Mouse (Mus musculus): ENCODE data around the gene Apoc2. TPM values are rescaled to one million over a fixed set of nuclear protein-coding genes. Genes with fewer than 3 reads are reported as not detected.
"Not testable (repeated sequence)": the region's sequence is repeated elsewhere in the genome, so short reads cannot be mapped to it uniquely, and the experiment has no call there.

The Apoc2 gene
- polyA plus RNA-seq, 1 experiment = not detected

DNA sequence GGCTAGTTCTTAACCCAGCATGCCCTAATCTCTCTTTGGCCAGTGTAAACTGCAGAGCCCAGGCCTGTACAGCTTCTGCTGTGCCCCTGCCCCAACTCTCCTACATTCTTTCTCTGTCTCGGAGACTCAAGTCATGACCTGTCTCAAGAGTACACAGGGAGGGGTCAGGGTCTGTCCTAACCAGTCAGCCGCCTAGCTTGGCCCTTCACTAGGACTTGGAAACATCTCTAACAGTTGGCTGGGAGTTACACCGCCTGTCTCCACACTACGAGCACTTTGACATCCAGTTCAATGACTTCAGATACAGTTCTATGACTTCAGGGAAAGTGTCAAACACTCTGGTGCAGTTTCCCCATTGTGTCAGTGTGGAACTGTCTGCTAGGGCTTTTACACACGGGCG lies 13.7 kb upstream of the Apoc2 start:
- Histone ChIP-seq H3K36me3 (ENCODE audit: control insufficient read depth, insufficient read depth) (no peaks in the 10 kb centered on the region), H3K4me3 (no peak overlapping the region), H3ac (ENCODE audit: control insufficient read depth, insufficient read length) (no peak overlapping the region), H3K27me3 (ENCODE audit: control insufficient read depth, insufficient read depth, insufficient read length) (peaks cover 6% of the 10 kb centered on the region), H3K4me2 (ENCODE audit: low read depth) (no peak overlapping the region), H3K79me2 (ENCODE audit: control insufficient read depth, insufficient read depth) (no peaks in the 10 kb centered on the region)
- TF ChIP-seq CEBPB (IDR thresholded peaks at IDR 0.05; ENCODE audit: insufficient read depth, poor library complexity, severe bottlenecking) (no peak), MYOD1 (IDR thresholded peaks at IDR 0.05; ENCODE audit: control insufficient read depth in 1 of 3, insufficient read length in 2 of 3, low read depth in 2 of 3) (no peak), POLR2AphosphoS2 (IDR thresholded peaks at IDR 0.05; ENCODE audit: insufficient read length, low read depth) (no peak), TCF12 (IDR thresholded peaks at IDR 0.05; ENCODE audit: insufficient read depth, poor library complexity, severe bottlenecking) (no peak), USF1 (IDR thresholded peaks at IDR 0.05; ENCODE audit: low read depth) (no peak), E2F4 (IDR thresholded peaks at IDR 0.05; ENCODE audit: insufficient read depth) (no peak), MAX (IDR thresholded peaks at IDR 0.05; ENCODE audit: low read depth) (no peak), POLR2A (IDR thresholded peaks at IDR 0.05; ENCODE audit: insufficient read length, low read depth) (no peak), SRF (IDR thresholded peaks at IDR 0.05; ENCODE audit: control insufficient read depth, insufficient read length, low read depth) (no peak), TCF3 (IDR thresholded peaks at IDR 0.05; ENCODE audit: insufficient read length, low read depth) (no peak), REST (IDR thresholded peaks at IDR 0.05; ENCODE audit: insufficient read depth, insufficient read length) (no peak), MYOG (IDR thresholded peaks at IDR 0.05; ENCODE audit: control insufficient read depth in 1 of 3, insufficient read depth in 1 of 3, insufficient read length in 2 of 3, low read depth in 2 of 3) (no peak)

DNA sequence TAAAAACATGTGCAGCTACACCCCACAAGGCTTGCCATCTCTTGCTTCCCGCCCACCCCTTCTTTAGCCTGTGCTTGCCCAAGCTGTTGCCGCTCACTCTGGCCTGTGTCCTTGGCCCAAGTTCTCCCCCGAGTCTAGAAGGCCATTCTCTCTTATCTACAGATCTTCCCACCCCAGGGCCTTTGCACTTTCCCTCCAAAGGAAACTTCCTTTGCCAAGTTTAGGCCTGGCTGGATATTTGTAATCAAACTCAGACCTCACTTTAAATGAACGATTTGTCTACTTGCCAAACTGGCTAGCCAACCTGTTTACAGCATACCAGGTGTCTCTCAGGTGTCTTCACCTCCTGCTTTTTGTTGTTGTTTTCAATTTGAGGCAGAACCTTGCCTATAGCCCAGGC lies 13.1 kb upstream of the Apoc2 start:
- TF ChIP-seq TCF12 (IDR thresholded peaks at IDR 0.05; ENCODE audit: insufficient read depth, poor library complexity, severe bottlenecking) (no peak), MYOG (IDR thresholded peaks at IDR 0.05; ENCODE audit: control insufficient read depth in 1 of 3, insufficient read depth in 1 of 3, insufficient read length in 2 of 3, low read depth in 2 of 3) (no peak), USF1 (IDR thresholded peaks at IDR 0.05; ENCODE audit: low read depth) (no peak), MAX (IDR thresholded peaks at IDR 0.05; ENCODE audit: low read depth) (no peak), POLR2A (IDR thresholded peaks at IDR 0.05; ENCODE audit: insufficient read length, low read depth) (no peak), REST (IDR thresholded peaks at IDR 0.05; ENCODE audit: insufficient read depth, insufficient read length) (no peak)
- Histone ChIP-seq H3K36me3 (ENCODE audit: control insufficient read depth, insufficient read depth) (no peaks in the 10 kb centered on the region), H3K4me2 (ENCODE audit: low read depth) (no peak overlapping the region), H3K4me3 (no peak overlapping the region), H3K79me2 (ENCODE audit: control insufficient read depth, insufficient read depth) (no peaks in the 10 kb centered on the region), H3K27me3 (ENCODE audit: control insufficient read depth, insufficient read depth, insufficient read length) (peaks cover 8% of the 10 kb centered on the region), H3ac (ENCODE audit: control insufficient read depth, insufficient read length) (no peak overlapping the region)

GRCm38 (mm10) chr7:19688611-19689010 lies 10.9 kb upstream of the Apoc2 start:
- Histone ChIP-seq H3K79me2 (ENCODE audit: control insufficient read depth, insufficient read depth) (no peaks in the 10 kb centered on the region), H3K4me2 (ENCODE audit: low read depth) (no peak overlapping the region), H3K27me3 (ENCODE audit: control insufficient read depth, insufficient read depth, insufficient read length) (peaks cover 15% of the 10 kb centered on the region), H3K4me3 (no peak overlapping the region), H3K36me3 (ENCODE audit: control insufficient read depth, insufficient read depth) (no peaks in the 10 kb centered on the region), H3ac (ENCODE audit: control insufficient read depth, insufficient read length) (no peak overlapping the region)
- TF ChIP-seq MYOG (IDR thresholded peaks at IDR 0.05; ENCODE audit: control insufficient read depth in 1 of 3, insufficient read depth in 1 of 3, insufficient read length in 2 of 3, low read depth in 2 of 3) (no peak), CEBPB (IDR thresholded peaks at IDR 0.05; ENCODE audit: insufficient read depth, poor library complexity, severe bottlenecking) (no peak), E2F4 (IDR thresholded peaks at IDR 0.05; ENCODE audit: insufficient read depth) (no peak), TCF12 (IDR thresholded peaks at IDR 0.05; ENCODE audit: insufficient read depth, poor library complexity, severe bottlenecking) (no peak), USF1 (IDR thresholded peaks at IDR 0.05; ENCODE audit: low read depth) (no peak), SRF (IDR thresholded peaks at IDR 0.05; ENCODE audit: control insufficient read depth, insufficient read length, low read depth) (no peak), MAX (IDR thresholded peaks at IDR 0.05; ENCODE audit: low read depth) (no peak), MYOD1 (IDR thresholded peaks at IDR 0.05; ENCODE audit: control insufficient read depth in 1 of 3, insufficient read length in 2 of 3, low read depth in 2 of 3) (no peak), POLR2A (IDR thresholded peaks at IDR 0.05; ENCODE audit: insufficient read length, low read depth) (no peak)

- Histone ChIP-seq H3K27me3 (ENCODE audit: control insufficient read depth, insufficient read depth, insufficient read length) (peaks cover 15% of the 10 kb centered on the region), H3K4me3 (no peak overlapping the region), H3K79me2 (ENCODE audit: control insufficient read depth, insufficient read depth) (no peaks in the 10 kb centered on the region), H3K4me2 (ENCODE audit: low read depth) (no peak overlapping the region), H3K36me3 (ENCODE audit: control insufficient read depth, insufficient read depth) (no peaks in the 10 kb centered on the region), H3ac (ENCODE audit: control insufficient read depth, insufficient read length) (no peak overlapping the region)
- TF ChIP-seq REST (IDR thresholded peaks at IDR 0.05; ENCODE audit: insufficient read depth, insufficient read length) (no peak), TCF12 (IDR thresholded peaks at IDR 0.05; ENCODE audit: insufficient read depth, poor library complexity, severe bottlenecking) (no peak), MYOD1 (IDR thresholded peaks at IDR 0.05; ENCODE audit: control insufficient read depth in 1 of 3, insufficient read length in 2 of 3, low read depth in 2 of 3) (no peak), TCF3 (IDR thresholded peaks at IDR 0.05; ENCODE audit: insufficient read length, low read depth) (no peak), CEBPB (IDR thresholded peaks at IDR 0.05; ENCODE audit: insufficient read depth, poor library complexity, severe bottlenecking) (no peak), POLR2A (IDR thresholded peaks at IDR 0.05; ENCODE audit: insufficient read length, low read depth) (no peak), MYOG (IDR thresholded peaks at IDR 0.05; ENCODE audit: control insufficient read depth in 1 of 3, insufficient read depth in 1 of 3, insufficient read length in 2 of 3, low read depth in 2 of 3) (no peak), SRF (IDR thresholded peaks at IDR 0.05; ENCODE audit: control insufficient read depth, insufficient read length, low read depth) (no peak)
Measured at GRCm38 (mm10) chr7:19688101-19688500, 10.4 kb upstream of the Apoc2 start.

DNA sequence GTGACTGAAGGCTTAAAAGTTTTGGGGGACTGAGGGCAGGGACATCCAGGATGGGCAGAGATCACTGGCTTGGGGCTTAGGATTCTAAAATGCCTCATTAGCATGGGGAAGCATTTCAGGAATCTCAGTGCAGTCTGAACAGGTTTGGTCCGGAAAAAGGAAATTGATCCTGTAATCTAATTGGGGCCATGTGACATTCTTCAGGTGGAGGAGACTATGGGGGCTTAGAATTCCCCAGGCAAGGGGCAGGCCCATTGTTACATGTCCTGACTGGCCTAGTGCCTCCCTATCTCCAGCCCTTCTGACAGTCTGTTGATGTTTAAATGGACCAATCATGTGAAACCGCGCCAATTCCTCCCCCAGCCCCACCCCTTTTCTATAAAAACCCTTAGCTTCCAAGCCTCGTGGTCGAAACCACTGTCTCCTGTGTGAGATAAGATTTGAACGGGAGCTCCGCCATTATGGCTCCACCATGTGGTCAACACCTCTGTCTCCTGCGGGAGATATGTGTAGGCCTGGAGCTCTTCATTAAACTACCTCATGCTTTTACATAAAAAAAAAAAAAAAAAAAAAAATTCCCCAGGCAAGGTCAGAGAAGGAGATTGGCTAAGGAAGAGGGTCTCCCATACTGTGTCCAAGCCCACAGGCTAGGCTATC lies 9.3 kb upstream of the Apoc2 start:
- H3K4me3 ChIP-seq; H3ac ChIP-seq (ENCODE audit: control insufficient read depth, insufficient read length): not testable (repeated sequence)

More for the DNA sequence above, 9.3 kb upstream of the Apoc2 start:
- not testable (repeated sequence) for H3K4me2 ChIP-seq (ENCODE audit: low read depth); H3K36me3 ChIP-seq (ENCODE audit: control insufficient read depth, insufficient read depth); H3K79me2 ChIP-seq (ENCODE audit: control insufficient read depth, insufficient read depth)
- peaks cover 15% of the 10 kb centered on the region for H3K27me3 ChIP-seq (ENCODE audit: control insufficient read depth, insufficient read depth, insufficient read length)

All from myocyte (in vitro differentiated cells).